Mouse (Mus musculus) urinary bladder, postnatal 36 days (tissue): ENCODE results near the gene Tut4.

Experiments
- DNase-seq, 2 experiments: peaks; one replicate each; pipeline ENCODE4 v3.0.0; 2022; ENCODE audit warnings: low spot score in 2 of 2, mixed read lengths in 1 of 2

Tut4 gene

DNA sequence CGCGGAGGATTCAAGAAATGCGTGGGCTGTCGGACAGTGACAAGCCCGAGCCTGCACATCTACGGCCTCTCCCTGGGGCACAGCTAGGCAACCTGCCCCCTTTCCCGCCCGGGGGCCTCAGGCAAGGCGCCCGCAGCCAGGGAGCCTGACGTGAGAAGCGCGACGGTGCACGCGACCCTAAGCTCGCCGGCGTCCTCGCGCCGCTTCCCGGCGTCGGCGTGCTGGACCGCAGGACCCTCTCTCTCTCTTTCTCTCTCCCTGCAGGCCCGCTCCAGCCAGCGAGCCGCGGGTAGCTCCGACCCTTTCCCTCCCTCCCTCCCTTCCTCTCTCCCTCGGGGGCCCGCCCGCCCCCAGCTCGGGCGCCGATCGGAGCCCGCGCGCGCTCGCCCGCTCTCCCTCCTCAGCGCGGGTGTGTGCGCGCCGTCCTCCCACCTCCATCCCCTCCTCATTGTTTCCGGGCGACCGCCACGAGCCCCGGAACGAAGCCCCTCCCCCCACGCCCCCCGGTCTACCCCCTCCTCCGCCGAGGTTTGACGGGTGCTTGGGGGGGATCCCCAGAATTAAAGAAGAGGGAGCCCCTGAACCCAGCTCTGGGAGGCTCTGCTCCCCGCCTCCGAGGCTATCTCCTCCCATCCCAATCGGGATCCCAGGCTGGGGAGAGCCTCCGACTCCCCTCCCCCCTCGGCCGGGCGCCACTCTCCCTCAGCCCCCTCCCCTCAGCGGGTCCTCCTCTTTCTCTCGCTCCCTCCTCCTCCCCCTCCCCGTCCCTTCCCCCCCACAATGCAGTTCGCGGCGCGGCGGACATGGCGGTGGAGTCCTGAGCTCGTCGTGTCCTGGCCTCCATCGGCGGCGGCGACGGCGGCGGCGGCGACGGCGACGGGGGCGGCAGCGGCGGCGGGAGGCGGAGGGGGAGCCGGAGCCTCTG lies at the start of gene Tut4:
Tut4 (plus strand) TSS at position 196 of the 925 bp plus-strand sequence.
- peak; percentile 52 to 79 for DNase-seq

DNA sequence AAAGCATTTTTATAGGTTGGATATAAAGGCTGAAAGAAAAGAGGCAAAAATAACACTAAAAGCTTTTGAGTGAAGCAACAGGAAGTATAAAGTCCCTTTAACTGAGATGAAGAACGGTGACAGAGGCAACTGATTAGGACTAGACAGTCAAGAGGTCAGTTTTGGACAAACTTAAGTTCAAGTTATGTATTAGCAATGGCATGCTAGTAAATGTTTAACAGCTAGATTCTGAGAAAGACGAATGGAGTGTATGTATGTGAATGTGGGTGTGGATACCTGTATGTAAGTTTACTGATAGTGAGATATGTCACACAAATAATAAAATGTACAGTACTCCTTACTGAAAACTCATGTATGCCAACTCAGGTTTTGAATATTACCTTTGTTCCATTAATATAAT lies 34.6 kb upstream of the Tut4 start:
- DNase-seq: no peak

DNA sequence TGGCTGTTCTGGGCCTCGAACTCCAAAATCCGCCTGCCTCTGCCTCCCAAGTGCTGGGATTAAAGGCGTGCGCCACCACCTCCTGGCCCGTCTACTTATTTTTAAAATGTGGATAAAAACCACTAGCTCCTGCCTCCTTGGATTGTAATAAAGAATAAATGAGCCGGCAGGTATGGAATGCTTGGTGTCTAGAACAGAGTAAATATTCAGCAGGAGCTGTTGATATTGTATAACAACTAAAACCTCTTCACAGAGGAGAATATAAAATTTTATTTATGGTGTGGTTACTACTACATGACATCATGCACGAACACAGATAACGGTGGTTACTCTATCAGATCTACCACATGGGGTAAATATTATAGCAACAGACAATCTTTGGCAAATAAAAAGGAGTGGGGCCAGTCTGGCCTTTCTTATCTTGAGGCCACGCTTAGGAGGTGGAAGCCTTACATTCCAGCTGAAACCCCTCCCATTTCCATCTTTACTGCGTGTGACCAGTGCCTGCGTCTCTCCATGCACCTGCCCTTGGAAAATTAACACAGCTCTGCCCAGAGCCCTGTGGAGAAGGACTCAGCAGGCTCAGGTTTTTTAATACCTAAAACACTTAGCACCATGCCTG lies 31.4 kb upstream of the Tut4 start:
- no peak for DNase-seq

DNA sequence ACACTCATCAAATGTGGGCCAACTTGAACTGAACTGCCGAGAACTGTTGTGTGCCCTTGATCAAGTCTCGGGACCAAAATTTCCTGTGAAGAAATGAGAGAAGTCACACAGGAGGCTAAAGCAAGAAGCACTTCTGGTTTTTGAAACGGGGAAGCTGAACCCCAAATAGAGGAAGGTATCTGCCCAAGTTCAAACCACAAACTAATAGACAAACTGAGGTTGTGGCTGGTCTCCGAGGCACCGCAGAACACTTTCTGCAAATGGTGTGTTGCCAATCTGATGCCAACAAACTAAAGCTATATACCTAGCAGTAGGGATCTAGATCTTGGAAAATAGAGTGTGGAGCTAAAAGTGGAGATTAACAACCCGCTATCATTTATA lies 30.9 kb upstream of the Tut4 start:
- DNase-seq: no peak

DNA sequence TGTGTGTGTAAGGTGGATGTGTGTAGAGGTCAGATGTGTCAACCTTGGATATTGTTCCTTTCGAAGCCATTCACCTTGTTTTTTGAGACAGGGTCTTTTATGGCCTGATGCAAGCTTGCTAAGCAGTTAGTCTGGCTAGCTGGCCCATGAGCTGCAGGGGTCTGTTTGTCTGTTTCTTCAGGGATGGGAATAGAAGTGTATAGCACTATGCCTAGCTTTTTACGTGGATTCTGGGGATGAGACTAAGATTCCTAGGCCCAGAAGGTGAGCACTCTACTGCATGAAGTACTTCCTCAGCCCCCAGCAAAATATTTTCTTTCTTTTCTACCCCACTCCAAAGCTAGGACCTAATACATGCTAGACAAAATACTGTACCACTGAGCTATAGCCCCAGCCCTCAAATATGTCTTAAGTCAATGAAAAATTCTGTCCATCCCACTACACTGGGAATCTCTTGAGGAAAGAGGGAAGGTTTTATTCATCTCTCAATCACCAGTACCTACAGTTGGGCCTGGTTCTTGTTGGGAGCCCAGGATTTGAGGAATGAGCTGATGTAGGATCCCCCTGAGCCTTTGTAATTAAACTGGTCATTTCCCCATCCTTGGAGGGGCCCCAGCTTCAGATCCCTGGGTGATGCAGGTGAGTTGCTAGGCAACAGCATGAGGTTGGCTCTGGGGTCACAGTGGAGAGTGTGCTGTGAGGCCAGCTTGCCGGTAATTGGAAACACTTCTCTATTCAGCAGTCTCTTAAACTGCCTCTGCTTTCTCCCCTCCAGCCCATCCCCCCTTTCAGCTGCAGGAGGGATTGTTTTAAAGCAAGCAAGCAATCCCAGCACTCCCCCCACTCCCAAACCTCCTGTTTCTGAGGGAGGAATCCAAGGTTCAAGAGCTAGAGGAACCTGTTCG lies 28.3 kb upstream of the Tut4 start:
- DNase-seq: no peak

DNA sequence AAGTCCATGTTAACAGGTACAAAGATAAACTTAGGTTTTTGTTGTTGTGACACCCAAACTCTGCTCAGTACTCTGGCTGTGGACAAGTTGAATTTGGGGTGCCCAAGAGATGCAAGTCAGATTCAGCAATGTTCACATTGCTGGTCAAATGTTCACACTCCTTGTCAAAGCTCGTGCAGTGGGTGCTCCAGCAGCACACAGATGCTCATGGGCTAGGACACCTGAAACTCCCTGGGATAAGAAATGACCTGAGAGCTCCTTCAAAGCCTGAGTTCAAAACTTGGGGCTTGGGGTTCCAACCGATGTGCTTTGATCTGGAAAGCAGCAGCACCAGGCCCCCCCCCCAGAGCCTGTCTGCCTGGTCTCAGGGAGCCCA lies 27.7 kb upstream of the Tut4 start:
- DNase-seq: no peak

DNA sequence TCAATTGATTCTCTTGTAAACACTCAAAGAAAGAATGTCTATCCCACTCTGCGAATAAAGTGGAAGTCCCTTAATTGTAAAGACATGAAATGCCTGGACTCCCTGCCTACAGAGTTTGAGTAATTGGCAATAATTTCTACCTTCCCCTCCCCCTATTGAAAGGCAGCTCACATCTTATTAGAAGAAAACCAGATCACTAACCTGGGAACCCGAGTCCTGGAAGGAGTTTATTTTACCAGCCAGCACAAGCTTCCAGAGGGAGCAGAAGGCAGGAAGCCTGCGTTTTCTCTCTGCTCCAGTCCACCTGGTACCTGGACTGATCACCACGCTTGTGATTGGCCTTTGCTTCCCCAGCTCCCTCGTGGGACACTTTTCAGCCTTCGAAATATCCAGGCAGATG lies 25.9 kb upstream of the Tut4 start:
- no peak for DNase-seq

DNA sequence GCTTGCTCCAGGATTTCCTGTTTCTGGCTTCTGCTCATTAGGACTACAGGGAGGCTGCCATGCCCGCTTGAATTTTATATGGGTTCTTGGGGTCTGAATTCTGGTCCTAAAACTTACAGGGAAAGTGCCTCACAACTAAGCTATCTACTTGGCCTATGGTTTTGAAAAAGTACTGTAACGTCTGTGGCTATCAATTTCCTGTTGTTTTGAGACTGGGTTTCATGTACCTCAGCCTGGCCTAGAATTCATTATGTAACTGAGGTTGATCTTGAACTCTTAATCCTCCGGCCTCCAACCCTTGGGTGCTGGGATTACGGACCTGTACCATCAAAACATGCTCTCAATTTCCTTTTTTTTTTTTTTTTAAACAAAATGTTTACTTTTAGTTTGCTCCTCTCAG lies 25.0 kb upstream of the Tut4 start:
- no peak for DNase-seq

DNA sequence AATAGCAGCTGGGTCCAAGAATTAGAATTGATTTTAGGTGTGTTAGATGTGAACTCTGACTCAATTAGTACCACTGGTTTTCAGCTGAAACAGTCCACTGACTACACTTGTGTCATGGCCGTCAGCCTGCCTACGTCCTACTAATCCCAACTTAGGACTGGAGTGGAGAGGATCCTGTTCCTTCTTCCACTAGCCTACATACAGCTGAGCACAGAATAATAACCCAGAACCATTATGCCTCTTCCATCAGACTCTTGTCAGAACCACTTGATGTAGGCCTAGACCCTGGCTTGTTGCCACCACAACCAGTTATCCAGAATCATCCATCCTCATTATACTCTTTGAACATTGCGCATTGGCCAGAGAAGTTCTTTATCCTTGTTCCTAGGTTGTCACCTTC lies 24.4 kb upstream of the Tut4 start:
- DNase-seq: no peak

DNA sequence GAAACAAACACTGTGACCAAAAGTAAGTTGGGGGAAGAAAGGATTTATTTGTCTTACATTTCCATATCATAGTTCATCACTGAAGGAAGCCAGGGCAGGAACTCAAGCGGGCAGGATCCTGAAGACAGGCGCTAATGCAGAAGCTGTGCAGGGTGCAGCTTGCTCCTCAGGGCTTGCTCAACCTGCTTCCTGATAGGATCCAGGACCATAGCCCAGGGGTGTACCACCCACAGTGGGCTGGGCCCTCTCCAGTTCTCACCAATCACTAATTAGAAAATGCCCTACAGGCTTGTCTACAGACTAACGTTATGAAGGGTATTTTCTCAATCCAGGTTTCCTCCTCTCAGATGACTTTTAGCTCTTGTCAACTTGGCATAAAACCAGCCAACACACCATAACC lies 23.6 kb upstream of the Tut4 start:
- no peak for DNase-seq

DNA sequence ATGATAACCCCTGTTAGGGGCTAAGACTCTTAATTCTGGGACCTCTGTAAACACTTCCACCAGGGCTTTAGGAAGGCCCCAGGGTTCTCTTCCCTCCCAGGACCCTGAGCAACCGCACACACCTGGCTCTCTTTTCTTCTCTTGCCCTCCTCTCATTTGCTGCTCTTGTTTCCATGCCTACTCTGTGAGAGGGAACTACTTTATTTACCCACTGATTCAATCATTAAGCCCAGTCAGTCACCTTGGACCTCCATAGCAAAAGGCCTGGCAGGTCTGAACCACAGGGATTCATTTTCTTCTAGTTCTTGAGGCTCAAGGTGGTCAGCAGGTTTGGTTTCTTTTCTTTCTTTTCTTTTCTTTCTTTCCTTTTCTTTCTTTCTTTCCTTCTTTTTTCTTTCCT lies 23.0 kb upstream of the Tut4 start:
- no peak for DNase-seq

DNA sequence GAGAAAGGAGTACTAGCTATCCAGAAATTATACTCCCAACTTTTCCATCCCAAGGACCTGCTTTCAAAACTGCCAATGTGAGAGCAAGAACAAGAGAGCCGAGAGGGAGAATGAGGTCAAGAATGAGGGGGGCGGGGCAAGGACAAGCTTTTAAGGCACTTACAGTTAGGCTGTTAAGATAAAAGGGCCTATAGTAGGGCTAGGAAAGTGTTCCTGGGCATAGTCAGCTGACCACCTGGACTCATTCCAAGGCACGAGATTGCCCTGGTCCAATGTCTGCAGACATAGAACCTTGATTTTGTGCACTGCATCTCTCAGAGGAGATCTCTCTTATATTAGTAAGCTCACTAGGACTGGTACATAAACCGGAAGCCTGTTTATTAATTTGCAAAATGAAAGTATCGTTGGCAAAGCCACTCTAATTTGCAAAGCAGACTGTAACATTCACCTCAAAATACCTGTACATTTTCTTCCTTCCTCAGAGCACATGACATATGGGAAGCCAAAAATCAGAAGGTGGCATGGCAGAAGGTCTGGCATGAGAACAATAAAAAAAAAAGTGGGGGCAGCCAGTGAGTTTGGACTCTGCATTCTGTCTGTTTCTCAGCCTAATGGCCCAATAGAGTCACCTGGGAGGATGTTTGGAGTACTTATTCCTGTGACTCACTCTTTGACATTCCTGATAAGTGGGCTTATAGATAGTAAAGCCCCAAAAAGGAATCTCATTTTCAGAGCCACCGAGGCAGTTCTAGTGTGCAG lies 21.0 kb upstream of the Tut4 start:
- DNase-seq: no peak

DNA sequence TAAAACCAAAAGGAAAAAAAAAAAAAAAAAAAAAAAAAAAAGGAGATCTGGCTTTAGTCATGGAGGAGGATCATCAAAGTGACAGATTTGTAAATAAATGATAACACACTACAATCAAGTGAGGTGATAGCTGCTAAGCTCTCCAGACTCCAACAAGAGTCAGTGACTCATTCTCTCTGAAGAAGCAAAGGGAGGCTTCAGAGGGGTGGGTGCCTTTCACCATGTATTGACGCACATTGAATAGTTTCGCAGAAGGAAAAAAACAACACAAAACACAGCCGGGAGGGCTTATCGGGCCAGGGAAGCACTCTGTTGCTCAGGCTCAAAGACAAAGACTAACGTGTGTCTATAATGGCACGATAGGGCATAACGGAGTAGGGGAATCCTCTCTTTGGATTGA lies 11.1 kb upstream of the Tut4 start:
- no peak for DNase-seq

DNA sequence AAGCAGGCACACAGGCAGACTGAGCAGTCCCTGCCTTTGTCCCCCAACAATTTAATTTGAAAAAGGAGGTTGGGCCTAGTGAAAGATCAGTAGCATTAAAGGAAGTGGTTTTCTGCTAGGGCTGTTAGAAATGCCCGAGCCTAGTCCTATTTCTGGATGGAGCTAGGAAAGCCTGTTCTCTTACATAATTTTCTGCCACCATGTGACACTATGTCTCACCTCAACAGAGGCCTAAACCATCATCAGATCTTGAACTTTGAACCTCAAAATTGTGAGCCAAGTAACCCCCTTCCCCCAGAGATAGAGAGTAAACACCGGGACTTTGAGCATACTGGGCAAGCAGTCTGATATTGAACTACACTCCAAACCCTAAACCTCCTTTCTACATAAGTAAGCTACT lies 3.2 kb upstream of the Tut4 start:
- DNase-seq: no peak

DNA sequence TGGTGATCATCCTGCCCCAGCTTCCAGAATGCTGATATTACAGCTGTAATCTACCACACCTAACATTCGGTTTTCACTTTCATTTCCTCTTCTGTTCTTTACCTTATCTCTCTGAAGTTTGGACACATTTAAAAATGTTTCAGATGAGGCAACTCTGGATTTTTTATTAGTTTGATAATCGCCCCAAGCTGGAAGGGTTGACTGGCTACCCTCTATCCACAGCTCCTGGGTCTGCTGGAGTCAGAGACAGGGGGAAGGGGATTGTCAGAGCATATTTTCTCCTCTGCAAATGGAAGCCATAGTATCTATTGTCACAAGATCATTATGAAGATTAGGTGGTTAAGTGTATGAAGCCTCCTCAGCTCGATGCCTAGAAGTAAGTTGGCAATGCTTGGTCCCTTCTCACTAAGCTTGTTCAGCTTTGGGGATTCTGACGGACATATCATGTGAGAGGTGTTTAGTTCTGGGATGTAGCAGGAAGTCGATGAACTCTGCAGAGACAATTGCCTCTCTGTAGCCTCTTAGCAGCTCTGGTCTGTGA lies 955 bp upstream of the Tut4 start:
- no peak for DNase-seq

DNA sequence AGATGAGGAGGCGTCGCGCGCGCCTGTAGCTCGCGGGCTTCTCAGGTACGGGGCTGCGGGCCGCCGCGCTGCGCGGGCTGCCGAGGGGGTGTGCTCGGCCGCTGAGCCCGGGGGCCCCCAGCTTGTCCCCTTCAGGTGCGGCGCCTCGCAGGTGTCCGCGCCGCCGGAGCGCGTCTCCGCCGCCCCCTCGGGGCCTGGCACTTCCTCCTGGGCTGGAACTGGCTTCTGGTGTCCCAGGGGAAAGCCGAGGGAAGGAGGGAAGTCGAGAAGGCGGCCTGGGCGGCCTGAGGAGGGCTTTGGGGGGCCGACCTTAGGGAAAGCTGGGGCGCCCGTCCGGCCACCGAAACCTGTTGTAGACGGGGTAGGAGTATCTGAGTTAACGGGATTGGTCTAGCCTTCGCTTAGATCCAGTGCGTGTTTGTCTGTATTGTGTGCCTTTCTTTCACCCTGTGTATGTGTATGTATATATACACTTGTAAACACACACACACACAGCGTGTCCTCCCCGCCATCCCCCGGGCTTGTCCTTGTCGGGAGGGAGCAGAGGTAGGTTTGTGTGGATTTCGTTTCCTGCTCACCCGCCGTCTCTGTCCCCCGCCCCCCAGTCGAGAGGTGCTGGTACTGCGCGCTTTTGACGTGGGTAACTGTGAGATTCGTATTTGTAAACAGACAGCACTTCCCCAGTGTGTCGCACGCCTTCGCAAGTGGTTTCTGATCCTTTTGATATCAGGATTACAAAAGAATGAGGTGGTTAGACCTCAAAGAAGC lies 1.1 kb downstream of the Tut4 start:
- peak; percentile 34 to 50 for DNase-seq

DNA sequence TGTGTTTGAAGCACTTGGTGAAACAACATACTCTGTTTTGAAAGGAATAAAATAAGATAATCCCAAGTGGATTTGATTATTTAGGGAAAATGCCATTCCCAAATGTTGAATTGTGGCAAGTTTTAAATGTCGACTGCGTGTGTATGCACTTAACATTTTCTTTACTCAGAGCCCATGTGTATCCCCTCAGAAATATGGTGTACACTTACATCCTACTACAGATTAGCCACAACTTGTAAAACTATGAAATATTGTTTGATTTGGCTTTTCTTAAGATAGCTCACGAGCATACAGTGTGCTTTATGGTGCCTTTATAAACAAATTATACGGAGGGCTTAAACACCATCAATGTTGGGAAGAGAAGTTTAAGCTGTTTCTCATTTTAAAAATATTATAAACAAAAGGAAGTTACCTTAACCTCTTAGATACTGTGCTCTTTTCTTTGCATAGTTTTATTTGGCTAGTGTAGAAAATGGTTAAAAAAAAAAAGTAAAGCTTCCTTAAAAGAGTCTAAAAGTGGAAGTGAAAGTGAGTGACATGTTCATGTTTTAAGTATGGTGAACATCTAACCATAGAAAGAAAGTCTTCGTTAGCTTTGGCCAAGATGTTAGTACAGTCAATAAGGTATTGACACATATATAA lies 2.2 kb downstream of the Tut4 start:
- no peak for DNase-seq

DNA sequence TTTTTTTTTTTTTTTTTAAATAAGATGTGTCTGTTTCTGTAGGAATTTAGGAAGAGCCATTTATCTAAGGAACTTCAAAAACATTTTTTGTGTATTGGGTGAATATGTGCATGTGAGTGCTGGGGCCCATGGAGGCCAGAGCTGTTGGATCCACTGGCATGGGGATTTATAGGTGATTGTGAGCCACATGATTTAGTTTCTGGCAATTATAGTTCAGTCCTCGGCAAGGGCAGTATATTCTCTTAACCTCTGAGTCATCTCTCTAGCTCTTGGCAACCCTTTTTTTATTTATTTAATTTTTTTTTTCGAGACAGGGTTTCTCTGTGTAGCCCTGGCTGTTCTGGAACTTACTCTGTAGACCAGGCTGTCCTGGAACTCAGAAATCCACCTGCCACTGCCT lies 14.4 kb downstream of the Tut4 start:
- DNase-seq: no peak

DNA sequence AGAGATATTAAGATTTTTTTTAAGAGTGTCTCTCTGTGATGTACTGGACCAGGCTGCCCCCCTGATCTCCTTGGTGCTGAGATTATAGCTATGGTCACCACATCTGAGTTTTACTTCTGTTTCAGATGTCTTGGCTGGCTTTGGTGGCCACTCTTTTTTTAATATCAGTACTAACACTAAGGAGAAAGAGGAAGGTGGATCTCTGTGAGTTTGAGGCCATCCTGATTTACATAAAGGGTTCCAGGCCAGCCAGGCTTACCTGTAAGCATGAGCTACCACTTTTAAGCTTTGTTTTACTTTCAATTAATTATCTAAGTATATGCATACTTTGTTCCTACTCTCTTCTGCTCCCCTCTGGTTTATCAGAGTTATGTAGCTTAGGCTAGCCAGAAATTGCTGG lies 23.6 kb downstream of the Tut4 start:
- no peak for DNase-seq

DNA sequence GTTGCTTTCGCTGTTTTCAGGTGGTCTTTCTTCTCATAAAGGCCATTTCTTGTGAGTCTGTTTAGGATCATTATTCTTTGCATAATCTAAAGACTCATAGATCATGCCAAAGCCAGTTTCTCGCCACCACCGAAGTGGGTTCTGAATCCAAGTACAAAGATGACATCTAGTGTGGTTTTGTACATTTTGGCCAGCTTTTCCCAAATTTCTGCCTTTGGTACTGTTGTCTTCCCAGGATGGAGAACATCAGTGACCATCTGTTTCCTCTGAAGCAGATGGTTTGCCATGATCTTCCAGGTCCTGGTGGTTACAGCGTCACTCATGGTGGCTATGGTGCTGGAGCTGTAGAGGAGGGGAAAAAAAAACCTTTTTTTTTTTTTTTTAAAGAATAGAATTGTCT lies 25.0 kb downstream of the Tut4 start:
- no peak for DNase-seq
